Mouse (Mus musculus): ENCODE data around the gene Ccnj.

DNA sequence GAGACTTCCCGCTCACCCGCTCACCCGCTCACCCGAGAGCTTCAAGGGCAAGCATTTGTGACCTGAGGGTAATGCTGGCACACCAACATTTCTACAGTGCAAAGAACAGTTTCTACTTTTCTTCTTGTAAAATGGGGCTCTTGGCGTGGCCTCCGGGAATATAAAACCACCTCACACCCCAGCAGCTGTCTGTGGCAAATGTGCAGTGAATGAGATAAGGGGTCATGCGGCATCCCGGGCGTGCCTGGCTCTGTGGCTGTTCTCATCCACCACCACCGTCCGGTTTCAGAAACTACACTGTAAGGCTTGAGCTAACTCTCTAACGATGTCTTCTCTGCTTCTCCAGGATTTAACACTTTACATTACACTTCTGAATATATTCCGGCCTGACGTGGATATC, 17.7 kb upstream of the Ccnj start:
- no peak for TF ChIP-seq CTCF (IDR thresholded peaks at IDR 0.05; ENCODE audit: low read depth, low read length)
- TF ChIP-seq GATA1 (IDR thresholded peaks at IDR 0.05; ENCODE audit: borderline replicate concordance, low read length) = no peak

Measured in G1E (cell line).